Mouse (Mus musculus): ENCODE measurements around the gene Alox12. TPM values are rescaled to one million over a fixed set of nuclear protein-coding genes. Genes with fewer than 3 reads are reported as not detected.
A peak's percentile ranks its signal among the peaks of the same experiment; 100 is the strongest.

Alox12 gene
- polyA plus RNA-seq, 1 experiment from 2014 or later, result 6.9 TPM

GRCm38 (mm10) chr11:70218741-70219470 lies 36.2 kb downstream of the Alox12 start:
- 85% methylated on average over 15 of the region's 15 CpGs for WGBS
- no peak overlapping the region for H3K4me3 ChIP-seq (ENCODE audit: low read length)
- H3K9ac ChIP-seq (ENCODE audit: low read length), result no peak overlapping the region
- no peaks in the 10 kb centered on the region for H3K9me3 ChIP-seq (ENCODE audit: control insufficient read depth, low read length)
- no peaks in the 10 kb centered on the region for H3K36me3 ChIP-seq (ENCODE audit: control insufficient read depth, insufficient read depth, low read length)
- no peak for ATAC-seq (ENCODE audit: low read depth)
- H3K4me1 ChIP-seq (replicated peaks; ENCODE audit: control insufficient read depth, insufficient read depth, low read length), result peaks cover 12% of the 10 kb centered on the region; the same call in 1 of the 2 replicates
- no peak overlapping the region for H3K4me2 ChIP-seq (ENCODE audit: low read depth, low read length)
- no peak overlapping the region for H3K27ac ChIP-seq (ENCODE audit: low read length)
- H3K27me3 ChIP-seq (ENCODE audit: control insufficient read depth, insufficient read depth, low read depth, low read length), result peaks cover 24% of the 10 kb centered on the region

DNA sequence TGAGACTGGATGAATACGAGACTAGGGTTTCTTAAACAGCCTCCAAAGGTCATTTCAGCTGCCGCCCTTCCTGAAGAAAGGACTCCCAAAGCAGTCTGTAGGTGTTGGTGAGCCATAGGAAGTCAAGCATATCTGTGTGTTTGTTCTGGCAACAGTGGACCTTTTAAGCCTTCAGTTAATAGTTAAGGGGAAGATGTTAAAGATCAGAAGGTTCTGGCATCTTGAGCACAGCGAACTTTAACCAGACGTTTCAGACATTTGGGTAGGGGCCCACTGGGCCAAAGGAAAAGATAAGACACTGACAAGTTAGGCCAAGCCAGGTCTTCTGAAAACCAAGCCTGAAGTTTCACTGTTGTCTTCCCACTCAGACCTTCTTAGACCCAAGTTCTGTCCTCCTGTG lies 37.1 kb downstream of the Alox12 start:
- Histone ChIP-seq H3K27me3 (ENCODE audit: control insufficient read depth, insufficient read depth, low read depth, low read length) (peaks cover 33% of the 10 kb centered on the region), H3K4me3 (ENCODE audit: low read length) (no peak overlapping the region), H3K4me2 (ENCODE audit: low read depth, low read length) (no peak overlapping the region), H3K36me3 (ENCODE audit: control insufficient read depth, insufficient read depth, low read length) (no peaks in the 10 kb centered on the region), H3K9me3 (ENCODE audit: control insufficient read depth, low read length) (no peaks in the 10 kb centered on the region), H3K4me1 (replicated peaks; ENCODE audit: control insufficient read depth, insufficient read depth, low read length) (peaks cover 20% of the 10 kb centered on the region), H3K9ac (ENCODE audit: low read length) (no peak overlapping the region), H3K27ac (ENCODE audit: low read length) (no peak overlapping the region)
- WGBS, result 70% methylated on average over 4 of the region's 4 CpGs
- ATAC-seq (ENCODE audit: low read depth), result no peak

DNA sequence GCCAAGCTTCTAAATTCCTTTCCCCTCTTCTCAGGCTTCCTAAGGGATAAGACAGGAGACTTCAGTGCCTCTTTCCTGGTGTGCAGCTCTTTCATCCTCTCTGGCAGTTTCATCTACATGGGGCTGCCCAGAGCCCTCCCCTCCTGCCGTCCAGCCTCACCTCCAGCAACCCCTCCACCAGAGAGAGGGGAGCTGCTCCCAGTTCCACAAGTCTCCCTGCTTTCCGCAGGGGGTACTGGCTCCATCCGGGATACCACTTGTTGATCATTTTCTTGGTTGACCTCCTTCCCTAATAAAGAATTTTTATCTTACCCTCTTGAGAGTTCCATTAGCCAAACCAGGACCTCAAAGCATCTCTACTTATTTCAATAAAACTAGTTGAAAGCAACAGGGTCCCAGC lies 39.0 kb downstream of the Alox12 start:
- Histone ChIP-seq H3K4me2 (ENCODE audit: low read depth, low read length) (no peak overlapping the region), H3K9ac (ENCODE audit: low read length) (no peak overlapping the region), H3K4me1 (replicated peaks; ENCODE audit: control insufficient read depth, insufficient read depth, low read length) (peaks cover 17% of the 10 kb centered on the region), H3K36me3 (ENCODE audit: control insufficient read depth, insufficient read depth, low read length) (no peaks in the 10 kb centered on the region), H3K9me3 (ENCODE audit: control insufficient read depth, low read length) (no peaks in the 10 kb centered on the region), H3K4me3 (ENCODE audit: low read length) (no peak overlapping the region), H3K27me3 (ENCODE audit: control insufficient read depth, insufficient read depth, low read depth, low read length) (peaks cover 35% of the 10 kb centered on the region), H3K27ac (ENCODE audit: low read length) (no peak overlapping the region)
- WGBS, result 57% methylated on average over 3 of the region's 3 CpGs
- no peak for ATAC-seq (ENCODE audit: low read depth)

DNA sequence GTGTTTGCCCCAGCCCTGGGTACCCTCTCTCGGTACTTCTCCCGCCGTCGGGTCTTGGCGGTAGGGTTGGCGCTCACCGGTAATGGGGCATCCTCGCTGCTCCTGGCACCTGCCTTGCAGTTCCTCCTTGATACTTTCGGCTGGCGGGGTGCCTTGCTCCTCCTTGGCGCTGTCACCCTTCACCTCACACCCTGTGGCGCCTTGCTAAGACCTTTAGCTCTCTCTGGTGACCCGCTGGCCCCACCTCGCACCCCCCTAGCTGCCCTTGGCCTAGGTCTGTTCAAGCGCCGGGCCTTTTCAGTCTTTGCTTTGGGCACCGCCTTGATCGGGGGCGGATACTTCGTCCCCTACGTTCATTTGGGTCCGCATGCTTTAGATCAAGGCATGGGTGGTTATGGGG lies 39.9 kb downstream of the Alox12 start:
- peaks cover 35% of the 10 kb centered on the region for H3K27me3 ChIP-seq (ENCODE audit: control insufficient read depth, insufficient read depth, low read depth, low read length)
- H3K36me3 ChIP-seq (ENCODE audit: control insufficient read depth, insufficient read depth, low read length), result no peaks in the 10 kb centered on the region
- H3K9me3 ChIP-seq (ENCODE audit: control insufficient read depth, low read length), result no peaks in the 10 kb centered on the region
- H3K4me2 ChIP-seq (ENCODE audit: low read depth, low read length), result no peak overlapping the region
- H3K4me1 ChIP-seq (replicated peaks; ENCODE audit: control insufficient read depth, insufficient read depth, low read length), result peaks cover 14% of the 10 kb centered on the region
- H3K4me3 ChIP-seq (ENCODE audit: low read length), result no peak overlapping the region
- no peak overlapping the region for H3K9ac ChIP-seq (ENCODE audit: low read length)
- WGBS, result 18% methylated on average over 18 of the region's 22 CpGs
- H3K27ac ChIP-seq (ENCODE audit: low read length), result no peak overlapping the region
- no peak for ATAC-seq (ENCODE audit: low read depth)

DNA sequence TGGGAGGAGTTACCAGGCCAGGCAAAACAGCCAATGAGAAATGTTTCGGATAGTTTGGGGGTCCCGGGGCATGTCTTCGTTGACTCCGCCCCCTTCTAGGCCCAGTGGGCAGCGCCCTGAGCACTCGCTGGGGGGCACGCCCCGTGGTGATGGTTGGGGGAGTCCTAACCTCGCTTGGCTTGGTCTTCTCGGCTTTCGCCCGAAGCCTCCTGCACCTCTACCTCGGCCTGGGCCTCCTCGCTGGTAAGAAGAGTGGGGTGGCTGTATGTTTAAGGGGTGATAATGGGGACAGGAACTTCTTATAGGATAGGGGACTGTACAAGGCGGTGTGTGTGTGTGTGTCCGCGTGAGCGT lies 40.3 kb downstream of the Alox12 start:
- peak overlapping the region; percentile 54; the same call in 1 of the 2 replicates for H3K4me2 ChIP-seq (ENCODE audit: low read depth, low read length)
- no peaks in the 10 kb centered on the region for H3K9me3 ChIP-seq (ENCODE audit: control insufficient read depth, low read length)
- ATAC-seq (ENCODE audit: low read depth), result no peak
- H3K36me3 ChIP-seq (ENCODE audit: control insufficient read depth, insufficient read depth, low read length), result no peaks in the 10 kb centered on the region
- peaks cover 14% of the 10 kb centered on the region for H3K4me1 ChIP-seq (replicated peaks; ENCODE audit: control insufficient read depth, insufficient read depth, low read length)
- peaks cover 35% of the 10 kb centered on the region for H3K27me3 ChIP-seq (ENCODE audit: control insufficient read depth, insufficient read depth, low read depth, low read length)
- H3K27ac ChIP-seq (ENCODE audit: low read length), result no peak overlapping the region
- 9% methylated on average over 18 of the region's 18 CpGs for WGBS
- peak overlapping the region; percentile 8; the same call in 1 of the 2 replicates for H3K4me3 ChIP-seq (ENCODE audit: low read length)
- H3K9ac ChIP-seq (ENCODE audit: low read length), result no peak overlapping the region

DNA sequence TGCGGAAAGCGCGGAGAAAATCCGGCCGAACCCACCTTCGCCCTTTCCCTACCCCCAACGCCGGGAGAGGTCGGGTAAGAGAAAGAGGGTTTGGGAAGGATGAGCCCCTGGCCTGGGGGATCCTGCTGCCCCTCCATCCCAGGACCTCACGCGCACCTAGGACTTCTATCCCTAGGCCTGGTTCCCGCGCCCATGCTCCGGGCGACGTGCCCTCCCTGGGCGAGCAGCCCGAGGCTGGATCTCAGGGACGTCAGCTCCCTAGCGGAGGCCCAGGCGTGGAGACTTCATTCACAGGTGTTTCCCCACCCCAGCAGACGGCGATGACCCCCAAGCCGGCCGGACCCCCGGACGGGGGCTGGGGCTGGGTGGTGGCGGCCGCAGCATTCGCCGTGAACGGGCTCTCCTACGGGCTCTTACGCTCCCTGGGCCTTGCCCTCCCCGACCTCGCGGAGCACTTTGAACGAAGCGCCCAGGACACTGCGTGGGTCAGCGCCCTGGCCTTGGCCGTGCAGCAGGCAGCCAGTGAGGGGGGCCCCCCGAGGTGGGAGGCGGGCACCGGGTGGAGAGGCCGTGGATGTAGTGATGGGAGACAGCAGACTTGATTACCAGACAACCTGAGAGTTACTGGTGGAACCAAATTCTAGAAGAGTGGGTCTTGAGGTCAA lies 40.8 kb downstream of the Alox12 start:
- peaks cover 14% of the 10 kb centered on the region for H3K4me1 ChIP-seq (replicated peaks; ENCODE audit: control insufficient read depth, insufficient read depth, low read length)
- H3K9me3 ChIP-seq (ENCODE audit: control insufficient read depth, low read length), result no peaks in the 10 kb centered on the region
- peak overlapping the region; percentile 54 for H3K4me2 ChIP-seq (ENCODE audit: low read depth, low read length)
- H3K9ac ChIP-seq (ENCODE audit: low read length), result peak overlapping the region; percentile 46
- H3K27ac ChIP-seq (ENCODE audit: low read length), result no peak overlapping the region
- WGBS, result 1% methylated on average over 46 of the region's 46 CpGs
- peak overlapping the region; percentile 35 for H3K4me3 ChIP-seq (ENCODE audit: low read length)
- ATAC-seq (ENCODE audit: low read depth), result 0 out of 2 replicates have a peak, but pooled peaks have one; percentile 16
- peaks cover 35% of the 10 kb centered on the region for H3K27me3 ChIP-seq (ENCODE audit: control insufficient read depth, insufficient read depth, low read depth, low read length)
- no peaks in the 10 kb centered on the region for H3K36me3 ChIP-seq (ENCODE audit: control insufficient read depth, insufficient read depth, low read length)

DNA sequence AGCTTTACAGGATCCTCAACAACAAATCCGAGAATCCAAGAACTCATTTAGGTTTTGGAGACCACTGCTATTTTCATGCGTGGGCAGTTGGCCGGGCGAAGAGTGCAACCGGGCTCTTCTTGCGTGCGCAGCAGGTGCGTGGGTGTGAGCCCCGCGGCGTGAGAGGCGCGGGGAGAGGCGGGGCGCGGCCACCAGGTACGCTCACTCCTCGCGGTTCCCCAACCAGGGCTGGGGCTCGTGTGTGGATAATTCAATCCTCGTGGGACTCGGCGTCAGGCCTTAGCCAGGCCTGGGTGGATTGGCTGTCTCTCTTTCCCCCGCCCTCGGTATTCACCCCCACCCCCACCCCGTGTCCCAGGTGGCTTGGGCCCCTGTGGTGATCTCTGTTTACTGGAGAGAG lies 41.4 kb downstream of the Alox12 start:
- Histone ChIP-seq H3K27ac (ENCODE audit: low read length) (no peak overlapping the region), H3K36me3 (ENCODE audit: control insufficient read depth, insufficient read depth, low read length) (no peaks in the 10 kb centered on the region), H3K4me1 (replicated peaks; ENCODE audit: control insufficient read depth, insufficient read depth, low read length) (peaks cover 14% of the 10 kb centered on the region), H3K9ac (ENCODE audit: low read length) (peak overlapping the region; percentile 46), H3K9me3 (ENCODE audit: control insufficient read depth, low read length) (no peaks in the 10 kb centered on the region), H3K4me2 (ENCODE audit: low read depth, low read length) (peak overlapping the region; percentile 54), H3K27me3 (ENCODE audit: control insufficient read depth, insufficient read depth, low read depth, low read length) (peaks cover 35% of the 10 kb centered on the region), H3K4me3 (ENCODE audit: low read length) (peak overlapping the region; percentile 35)
- 8% methylated on average over 23 of the region's 26 CpGs for WGBS
- 0 out of 2 replicates have a peak, but pooled peaks have one; percentile 15 for ATAC-seq (ENCODE audit: low read depth)

DNA sequence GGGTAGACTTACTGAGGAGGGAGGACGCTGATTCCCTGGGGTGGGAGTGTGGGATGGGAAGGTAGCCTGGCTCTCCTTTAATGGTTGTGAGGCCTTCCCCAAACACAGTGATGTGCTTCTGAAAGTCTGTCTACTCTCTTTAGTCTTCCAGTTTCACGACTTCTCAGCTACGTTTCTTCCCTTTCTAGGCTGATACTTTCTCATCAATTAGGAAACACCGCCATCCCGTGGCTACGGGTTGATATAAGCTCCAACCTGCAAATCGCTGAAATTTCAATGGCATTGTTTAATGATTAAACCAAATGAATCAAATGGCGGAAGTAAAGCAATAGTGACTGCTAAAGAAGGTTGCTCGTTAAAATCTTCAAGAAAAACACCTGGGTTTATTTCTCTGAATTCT lies 42.3 kb downstream of the Alox12 start:
- no peaks in the 10 kb centered on the region for H3K9me3 ChIP-seq (ENCODE audit: control insufficient read depth, low read length)
- 8% methylated on average over 9 of the region's 9 CpGs for WGBS
- no peak overlapping the region for H3K4me2 ChIP-seq (ENCODE audit: low read depth, low read length)
- H3K27me3 ChIP-seq (ENCODE audit: control insufficient read depth, insufficient read depth, low read depth, low read length), result peaks cover 35% of the 10 kb centered on the region
- ATAC-seq (ENCODE audit: low read depth), result 0 out of 2 replicates have a peak, but pooled peaks have one; percentile 46
- H3K9ac ChIP-seq (ENCODE audit: low read length), result no peak overlapping the region
- H3K36me3 ChIP-seq (ENCODE audit: control insufficient read depth, insufficient read depth, low read length), result no peaks in the 10 kb centered on the region
- H3K4me1 ChIP-seq (replicated peaks; ENCODE audit: control insufficient read depth, insufficient read depth, low read length), result peaks cover 14% of the 10 kb centered on the region
- H3K27ac ChIP-seq (ENCODE audit: low read length), result no peak overlapping the region
- H3K4me3 ChIP-seq (ENCODE audit: low read length), result no peak overlapping the region

- H3K27me3 ChIP-seq (ENCODE audit: control insufficient read depth, insufficient read depth, low read depth, low read length), result peaks cover 35% of the 10 kb centered on the region
- H3K27ac ChIP-seq (ENCODE audit: low read length), result no peak within 1 kb of the TSS
- no peak within 1 kb of the TSS; the same call in 1 of the 2 replicates for H3K4me3 ChIP-seq (ENCODE audit: low read length)
- WGBS, result 50% methylated on average over 6 of the region's 6 CpGs
- 0 out of 2 replicates have a peak, but pooled peaks have one; percentile 6 for ATAC-seq (ENCODE audit: low read depth)
- H3K4me1 ChIP-seq (replicated peaks; ENCODE audit: control insufficient read depth, insufficient read depth, low read length), result peaks cover 14% of the 10 kb centered on the region
- no peak within 1 kb of the TSS for H3K9ac ChIP-seq (ENCODE audit: low read length)
- H3K36me3 ChIP-seq (ENCODE audit: control insufficient read depth, insufficient read depth, low read length), result no peaks in the 10 kb centered on the region
- H3K9me3 ChIP-seq (ENCODE audit: control insufficient read depth, low read length), result no peaks in the 10 kb centered on the region
- H3K4me2 ChIP-seq (ENCODE audit: low read depth, low read length), result peak within 1 kb of the TSS; percentile 54
Measured at GRCm38 (mm10) chr11:70212423-70212822, 42.7 kb downstream of the Alox12 start, which contains the start of gene Slc16a11. Gene Slc16a11, plus strand, starts transcription at chr11:70212752.
